Comparison of ENCODE assay signal across 24 mouse cellular contexts in genomic region chr7:74045166-74045957, GRCm38 (mm10). TPM values are rescaled to one million over a fixed set of nuclear protein-coding genes. Genes with fewer than 3 reads are reported as not detected.
DNase-seq lines count a peak whose midpoint lies in the region; ATAC-seq and TF ChIP-seq lines count a peak whose summit lies in the region.
"Had no signal": no experiment of that assay in that cellular context is flagged by ENCODE, and none has a peak within 500 bp of the region (broad histone marks: within the 10 kb centered on the region; RNA-seq: fewer than 3 reads in every experiment).

No protein-coding gene starts in this region.

- no peak overlapping the region for H3K4me3 ChIP-seq in hindbrain, embryonic 16.5 days (ENCODE audit: low read length)
- H3K4me3 ChIP-seq in hindbrain, embryonic 13.5 days = no peak overlapping the region
- H3K4me3 ChIP-seq in midbrain, embryonic 14.5 days (replicated peaks; ENCODE audit: low read depth, low read length) = no peak overlapping the region
- H3K4me3 ChIP-seq in midbrain, postnatal 0 days (ENCODE audit: low read depth, low read length) = no peak overlapping the region
- H3K4me3 ChIP-seq: forebrain, embryonic 10.5 days; forebrain, embryonic 13.5 days; heart, embryonic 12.5 days; heart, embryonic 15.5 days had no signal

- 0 out of 2 replicates have a peak, but pooled peaks have one; percentile 50 for ATAC-seq in hindbrain, embryonic 16.5 days
- no peak for ATAC-seq in hindbrain, embryonic 13.5 days (ENCODE audit: low FRiP score)
- no peak for ATAC-seq in midbrain, embryonic 14.5 days (ENCODE audit: low FRiP score, low TSS enrichment)
- ATAC-seq in midbrain, postnatal 0 days (ENCODE audit: low FRiP score) = no peak
- ATAC-seq: activated CD4-positive, CD25-positive, alpha-beta regulatory T cell, adult 4 months; CD4-positive, CD25-positive, alpha-beta regulatory T cell, adult 4 months; forebrain, embryonic 13.5 days; intestine, postnatal 0 days had no signal

- H3K9me3 ChIP-seq in hindbrain, embryonic 16.5 days (ENCODE audit: control insufficient read depth, low read length) = no peaks in the 10 kb centered on the region
- H3K9me3 ChIP-seq in hindbrain, embryonic 13.5 days = no peaks in the 10 kb centered on the region
- H3K9me3 ChIP-seq in midbrain, embryonic 14.5 days (ENCODE audit: control insufficient read depth, low read length) = no peaks in the 10 kb centered on the region
- no peaks in the 10 kb centered on the region for H3K9me3 ChIP-seq in midbrain, postnatal 0 days (ENCODE audit: low read length)
- H3K9me3 ChIP-seq: forebrain, embryonic 10.5 days; forebrain, embryonic 13.5 days; heart, embryonic 12.5 days; heart, embryonic 15.5 days had no signal

- no peak overlapping the region; the same call in 1 of the 2 replicates for H3K27ac ChIP-seq in hindbrain, embryonic 16.5 days (ENCODE audit: low read depth, low read length)
- no peak overlapping the region for H3K27ac ChIP-seq in hindbrain, embryonic 13.5 days
- H3K27ac ChIP-seq in midbrain, embryonic 14.5 days (replicated peaks; ENCODE audit: low read depth, low read length) = no peak overlapping the region
- H3K27ac ChIP-seq in midbrain, postnatal 0 days (ENCODE audit: low read depth, low read length) = no peak overlapping the region
- H3K27ac ChIP-seq: forebrain, embryonic 10.5 days; forebrain, embryonic 13.5 days; heart, embryonic 15.5 days had no signal

- WGBS in hindbrain, embryonic 16.5 days = 73% methylated on average over 8 of the region's 8 CpGs
- WGBS in hindbrain, embryonic 13.5 days = 79% methylated on average over 8 of the region's 8 CpGs
- 29% methylated on average over 8 of the region's 8 CpGs for WGBS in midbrain, embryonic 14.5 days
- 33% methylated on average over 8 of the region's 8 CpGs for WGBS in midbrain, postnatal 0 days

- no peak for TF ChIP-seq POLR2A in brain, embryonic 14.5 days (IDR thresholded peaks at IDR 0.05; ENCODE audit: borderline replicate concordance, extremely low read depth, insufficient read depth, insufficient read length, poor library complexity, severe bottlenecking)

- no peak overlapping the region for H3K9ac ChIP-seq in hindbrain, embryonic 16.5 days (ENCODE audit: low read depth, low read length)
- no peak overlapping the region for H3K9ac ChIP-seq in hindbrain, embryonic 13.5 days
- no peak overlapping the region for H3K9ac ChIP-seq in midbrain, embryonic 14.5 days (replicated peaks; ENCODE audit: low read length)
- no peak overlapping the region for H3K9ac ChIP-seq in midbrain, postnatal 0 days (replicated peaks; ENCODE audit: low read length, poor library complexity, severe bottlenecking)
- H3K9ac ChIP-seq: forebrain, embryonic 13.5 days; heart, embryonic 12.5 days; heart, embryonic 15.5 days had no signal

- H3K4me2 ChIP-seq in hindbrain, embryonic 16.5 days (ENCODE audit: low read length) = no peak overlapping the region
- H3K4me2 ChIP-seq in hindbrain, embryonic 13.5 days = no peak overlapping the region
- H3K4me2 ChIP-seq in midbrain, embryonic 14.5 days (ENCODE audit: low read length) = no peak overlapping the region
- no peak overlapping the region for H3K4me2 ChIP-seq in midbrain, postnatal 0 days (ENCODE audit: low read depth, low read length, poor library complexity, severe bottlenecking)
- H3K4me2 ChIP-seq: forebrain, embryonic 13.5 days; heart, embryonic 12.5 days; heart, embryonic 15.5 days had no signal

- TF ChIP-seq CTCF in midbrain, postnatal 0 days (IDR thresholded peaks at IDR 0.05) = no peak
- no peak for TF ChIP-seq CTCF in brain, embryonic 14.5 days (IDR thresholded peaks at IDR 0.05; ENCODE audit: borderline replicate concordance, extremely low read depth, insufficient read depth, insufficient read length)

- intact Hi-C loops in gastrocnemius, postnatal 14 days (cut with DNase I; ENCODE audit: low total_unique reads) = no loop called here

- H3K4me1 ChIP-seq in hindbrain, embryonic 16.5 days (ENCODE audit: control insufficient read depth, insufficient read depth, low read depth, low read length) = peaks cover 3% of the 10 kb centered on the region; the same call in 1 of the 2 replicates
- H3K4me1 ChIP-seq in hindbrain, embryonic 13.5 days (replicated peaks) = peaks cover 21% of the 10 kb centered on the region
- peaks cover 8% of the 10 kb centered on the region; the same call in 1 of the 2 replicates for H3K4me1 ChIP-seq in midbrain, embryonic 14.5 days (ENCODE audit: control insufficient read depth, insufficient read depth, low read length)
- no peaks in the 10 kb centered on the region for H3K4me1 ChIP-seq in midbrain, postnatal 0 days (ENCODE audit: insufficient read depth, low read length)
- H3K4me1 ChIP-seq: heart, embryonic 15.5 days had no signal

- DNase-seq in midbrain, embryonic 14.5 days = peak; percentile 51
- no peak for DNase-seq in midbrain, postnatal 0 days (ENCODE audit: low spot score)
- peak; percentile 46 for DNase-seq in Muller cell, postnatal 12 days (ENCODE audit: inconsistent ontology term)
- DNase-seq in brain, embryonic 14.5 days (ENCODE audit: low read depth) = peak; percentile 52
- no peak for DNase-seq in gastrocnemius, postnatal 14 days
- DNase-seq: adrenal gland, adult 8-10 months; adrenal gland, postnatal 25 days; cerebellum, adult 18-20 months; cerebellum, adult 9-10 months; cerebellum, postnatal 14 days; gastrocnemius, postnatal 10 days; heart, adult 18-20 months; heart, postnatal 10 days; heart, postnatal 4 days had no signal

- H3K27me3 ChIP-seq in hindbrain, embryonic 16.5 days (replicated peaks; ENCODE audit: control insufficient read depth, insufficient read depth, low read length) = no peaks in the 10 kb centered on the region
- H3K27me3 ChIP-seq in hindbrain, embryonic 13.5 days = no peaks in the 10 kb centered on the region
- no peaks in the 10 kb centered on the region for H3K27me3 ChIP-seq in midbrain, embryonic 14.5 days (ENCODE audit: control insufficient read depth, insufficient read depth, low read length)
- H3K27me3 ChIP-seq in midbrain, postnatal 0 days (ENCODE audit: insufficient read depth, low read length) = no peaks in the 10 kb centered on the region
- H3K27me3 ChIP-seq: heart, embryonic 12.5 days; heart, embryonic 15.5 days had no signal

- no peaks in the 10 kb centered on the region for H3K36me3 ChIP-seq in hindbrain, embryonic 16.5 days (ENCODE audit: control insufficient read depth, insufficient read depth, low read length)
- H3K36me3 ChIP-seq in hindbrain, embryonic 13.5 days = no peaks in the 10 kb centered on the region
- no peaks in the 10 kb centered on the region for H3K36me3 ChIP-seq in midbrain, embryonic 14.5 days (ENCODE audit: control insufficient read depth, insufficient read depth, low read length)
- H3K36me3 ChIP-seq in midbrain, postnatal 0 days (ENCODE audit: insufficient read depth, low read length) = no peaks in the 10 kb centered on the region
- H3K36me3 ChIP-seq: forebrain, embryonic 10.5 days; heart, embryonic 12.5 days; heart, embryonic 15.5 days had no signal

RNA-seq across cellular contexts. Expression of gene St8sia2, which starts 31.9 kb away (rescaled TPM):
- polyA plus RNA-seq in hindbrain, embryonic 16.5 days (2015; fragmentation: Nextera tagmentation; extraction: Ambion mirVana) = 67.8 and 96.2 TPM in 2 replicates
- polyA plus RNA-seq in hindbrain, embryonic 13.5 days (2015; fragmentation: Nextera tagmentation; extraction: Ambion mirVana) = 81.7 and 84.5 TPM in 2 replicates
- polyA plus RNA-seq in midbrain, embryonic 14.5 days (2014; fragmentation: Nextera tagmentation; extraction: Ambion mirVana) = 109 and 127 TPM in 2 replicates
- total RNA-seq in midbrain, postnatal 0 days (2014; rRNA removed) = 75.1 and 100 TPM in 2 replicates
- polyA plus RNA-seq in midbrain, postnatal 0 days (2015; fragmentation: Nextera tagmentation; extraction: Ambion mirVana) = 81.1 and 88.1 TPM in 2 replicates
- polyA plus RNA-seq in brain, embryonic 14.5 days (2012; rRNA removed) = 72.4 and 129 TPM in 2 replicates
- 1 to 10 TPM; 1.3 to 3.0 TPM for total RNA-seq in gastrocnemius, postnatal 14 days (2021)
- total RNA-seq: MEL had no signal
- polyA plus RNA-seq: activated CD4-positive, CD25-positive, alpha-beta regulatory T cell, adult 4 months; CD4-positive, CD25-positive, alpha-beta regulatory T cell, adult 4 months had no signal

Comparison
In these comparisons a context has a peak if more than half of its experiments do, and no peak if none do; other contexts are left out.
1. DNase-seq: peak in midbrain, embryonic 14.5 days (single experiment), Muller cell, postnatal 12 days (single experiment) and brain, embryonic 14.5 days (single experiment); none in midbrain, postnatal 0 days (single experiment) and gastrocnemius, postnatal 14 days (single experiment).